Mouse (Mus musculus): ENCODE data around the gene Syt7. TPM values are rescaled to one million over a fixed set of nuclear protein-coding genes. Genes with fewer than 3 reads are reported as not detected.
A peak's percentile ranks its signal among the peaks of the same experiment; 100 is the strongest.

Syt7 gene
- polyA plus RNA-seq (2015; fragmentation: Nextera tagmentation; extraction: Ambion mirVana), result 0.75 and 0.82 TPM in 2 replicates

- H3K9ac ChIP-seq (ENCODE audit: low read length), result peak within 1 kb of the TSS; percentile 65
- peak within 1 kb of the TSS; percentile 65 for H3K4me3 ChIP-seq (ENCODE audit: low read length)
- H3K27me3 ChIP-seq (ENCODE audit: control insufficient read depth, insufficient read depth, low read depth, low read length), result peaks cover 10% of the 10 kb centered on the region
- ATAC-seq (ENCODE audit: low read depth), result peak; percentile 90
- H3K36me3 ChIP-seq (ENCODE audit: control insufficient read depth, insufficient read depth, low read length), result no peaks in the 10 kb centered on the region
- no peak within 1 kb of the TSS; the same call in 1 of the 2 replicates for H3K27ac ChIP-seq (ENCODE audit: low read length)
- H3K4me2 ChIP-seq (ENCODE audit: low read depth, low read length), result peak within 1 kb of the TSS; percentile 95
- under 1% methylated on average over 49 of the region's 78 CpGs for WGBS
- H3K9me3 ChIP-seq (ENCODE audit: control insufficient read depth, low read length), result no peaks in the 10 kb centered on the region
- H3K4me1 ChIP-seq (replicated peaks; ENCODE audit: control insufficient read depth, insufficient read depth, low read length), result peaks cover 8% of the 10 kb centered on the region
Observed at GRCm38 (mm10) chr19:10388615-10389313, at the start of gene Syt7. TSS of gene Syt7 (plus strand) at chr19:10389090.

GRCm38 (mm10) chr19:10339271-10339670 is 49.6 kb upstream of the Syt7 start:
- no peak overlapping the region for H3K9ac ChIP-seq (ENCODE audit: low read length)
- no peak overlapping the region for H3K4me2 ChIP-seq (ENCODE audit: low read depth, low read length)
- peaks cover 3% of the 10 kb centered on the region for H3K27me3 ChIP-seq (ENCODE audit: control insufficient read depth, insufficient read depth, low read depth, low read length)
- H3K27ac ChIP-seq (ENCODE audit: low read length), result no peak overlapping the region
- no peaks in the 10 kb centered on the region for H3K36me3 ChIP-seq (ENCODE audit: control insufficient read depth, insufficient read depth, low read length)
- H3K9me3 ChIP-seq (ENCODE audit: control insufficient read depth, low read length), result no peaks in the 10 kb centered on the region
- 29% methylated on average over 5 of the region's 5 CpGs for WGBS
- H3K4me1 ChIP-seq (replicated peaks; ENCODE audit: control insufficient read depth, insufficient read depth, low read length), result no peaks in the 10 kb centered on the region; the same call in 1 of the 2 replicates
- ATAC-seq (ENCODE audit: low read depth), result no peak
- H3K4me3 ChIP-seq (ENCODE audit: low read length), result no peak overlapping the region

- no peak overlapping the region for H3K27ac ChIP-seq (ENCODE audit: low read length)
- WGBS, result 38% methylated on average over 5 of the region's 5 CpGs
- peaks cover 3% of the 10 kb centered on the region for H3K27me3 ChIP-seq (ENCODE audit: control insufficient read depth, insufficient read depth, low read depth, low read length)
Observed at GRCm38 (mm10) chr19:10340661-10341060, 48.2 kb upstream of the Syt7 start.

GRCm38 (mm10) chr19:10341152-10341551 is 47.7 kb upstream of the Syt7 start:
- no peak overlapping the region for H3K27ac ChIP-seq (ENCODE audit: low read length)
- H3K9ac ChIP-seq (ENCODE audit: low read length), result no peak overlapping the region
- no peaks in the 10 kb centered on the region; the same call in 1 of the 2 replicates for H3K4me1 ChIP-seq (replicated peaks; ENCODE audit: control insufficient read depth, insufficient read depth, low read length)
- H3K27me3 ChIP-seq (ENCODE audit: control insufficient read depth, insufficient read depth, low read depth, low read length), result peaks cover 3% of the 10 kb centered on the region
- H3K9me3 ChIP-seq (ENCODE audit: control insufficient read depth, low read length), result no peaks in the 10 kb centered on the region
- ATAC-seq (ENCODE audit: low read depth), result no peak
- no peak overlapping the region for H3K4me3 ChIP-seq (ENCODE audit: low read length)
- H3K36me3 ChIP-seq (ENCODE audit: control insufficient read depth, insufficient read depth, low read length), result no peaks in the 10 kb centered on the region
- WGBS, result 18% methylated on average over 11 of the region's 11 CpGs
- H3K4me2 ChIP-seq (ENCODE audit: low read depth, low read length), result no peak overlapping the region

More at GRCm38 (mm10) chr19:10340661-10341060, 48.2 kb upstream of the Syt7 start:
- H3K9me3 ChIP-seq (ENCODE audit: control insufficient read depth, low read length), result no peaks in the 10 kb centered on the region
- no peaks in the 10 kb centered on the region for H3K36me3 ChIP-seq (ENCODE audit: control insufficient read depth, insufficient read depth, low read length)
- no peak overlapping the region for H3K4me3 ChIP-seq (ENCODE audit: low read length)
- H3K9ac ChIP-seq (ENCODE audit: low read length), result no peak overlapping the region
- no peak overlapping the region for H3K4me2 ChIP-seq (ENCODE audit: low read depth, low read length)
- no peak for ATAC-seq (ENCODE audit: low read depth)
- no peaks in the 10 kb centered on the region; the same call in 1 of the 2 replicates for H3K4me1 ChIP-seq (replicated peaks; ENCODE audit: control insufficient read depth, insufficient read depth, low read length)

GRCm38 (mm10) chr19:10341817-10342439 is 47.0 kb upstream of the Syt7 start:
- WGBS, result 26% methylated on average over 12 of the region's 12 CpGs
- H3K36me3 ChIP-seq (ENCODE audit: control insufficient read depth, insufficient read depth, low read length), result no peaks in the 10 kb centered on the region
- no peaks in the 10 kb centered on the region for H3K9me3 ChIP-seq (ENCODE audit: control insufficient read depth, low read length)
- H3K4me1 ChIP-seq (replicated peaks; ENCODE audit: control insufficient read depth, insufficient read depth, low read length), result no peaks in the 10 kb centered on the region; the same call in 1 of the 2 replicates
- H3K4me2 ChIP-seq (ENCODE audit: low read depth, low read length), result no peak overlapping the region
- no peak overlapping the region for H3K9ac ChIP-seq (ENCODE audit: low read length)
- no peak overlapping the region for H3K4me3 ChIP-seq (ENCODE audit: low read length)
- H3K27me3 ChIP-seq (ENCODE audit: control insufficient read depth, insufficient read depth, low read depth, low read length), result peaks cover 3% of the 10 kb centered on the region
- no peak overlapping the region for H3K27ac ChIP-seq (ENCODE audit: low read length)
- peak; percentile 53; the same call in 1 of the 2 replicates for ATAC-seq (ENCODE audit: low read depth)

GRCm38 (mm10) chr19:10343866-10344265 is 45.0 kb upstream of the Syt7 start:
- 68% methylated on average over 10 of the region's 10 CpGs for WGBS
- no peak overlapping the region for H3K4me3 ChIP-seq (ENCODE audit: low read length)
- no peaks in the 10 kb centered on the region for H3K36me3 ChIP-seq (ENCODE audit: control insufficient read depth, insufficient read depth, low read length)
- peaks cover 3% of the 10 kb centered on the region for H3K27me3 ChIP-seq (ENCODE audit: control insufficient read depth, insufficient read depth, low read depth, low read length)
- no peak overlapping the region for H3K27ac ChIP-seq (ENCODE audit: low read length)
- no peaks in the 10 kb centered on the region; the same call in 1 of the 2 replicates for H3K4me1 ChIP-seq (replicated peaks; ENCODE audit: control insufficient read depth, insufficient read depth, low read length)
- no peaks in the 10 kb centered on the region for H3K9me3 ChIP-seq (ENCODE audit: control insufficient read depth, low read length)
- H3K4me2 ChIP-seq (ENCODE audit: low read depth, low read length), result no peak overlapping the region
- H3K9ac ChIP-seq (ENCODE audit: low read length), result no peak overlapping the region
- ATAC-seq (ENCODE audit: low read depth), result no peak

GRCm38 (mm10) chr19:10345696-10346095 is 43.2 kb upstream of the Syt7 start:
- H3K4me1 ChIP-seq (replicated peaks; ENCODE audit: control insufficient read depth, insufficient read depth, low read length), result no peaks in the 10 kb centered on the region; the same call in 1 of the 2 replicates
- no peaks in the 10 kb centered on the region for H3K9me3 ChIP-seq (ENCODE audit: control insufficient read depth, low read length)
- H3K27me3 ChIP-seq (ENCODE audit: control insufficient read depth, insufficient read depth, low read depth, low read length), result no peaks in the 10 kb centered on the region
- 36% methylated on average over 12 of the region's 12 CpGs for WGBS
- no peak overlapping the region for H3K27ac ChIP-seq (ENCODE audit: low read length)
- ATAC-seq (ENCODE audit: low read depth), result 0 out of 2 replicates have a peak, but pooled peaks have one; percentile 17
- H3K36me3 ChIP-seq (ENCODE audit: control insufficient read depth, insufficient read depth, low read length), result no peaks in the 10 kb centered on the region
- H3K4me3 ChIP-seq (ENCODE audit: low read length), result no peak overlapping the region
- no peak overlapping the region for H3K4me2 ChIP-seq (ENCODE audit: low read depth, low read length)
- no peak overlapping the region for H3K9ac ChIP-seq (ENCODE audit: low read length)

GRCm38 (mm10) chr19:10347628-10348273 is 41.1 kb upstream of the Syt7 start:
- H3K27ac ChIP-seq (ENCODE audit: low read length), result no peak overlapping the region
- H3K27me3 ChIP-seq (ENCODE audit: control insufficient read depth, insufficient read depth, low read depth, low read length), result no peaks in the 10 kb centered on the region
- ATAC-seq (ENCODE audit: low read depth), result no peak
- no peaks in the 10 kb centered on the region for H3K4me1 ChIP-seq (replicated peaks; ENCODE audit: control insufficient read depth, insufficient read depth, low read length)
- H3K9ac ChIP-seq (ENCODE audit: low read length), result no peak overlapping the region
- H3K4me2 ChIP-seq (ENCODE audit: low read depth, low read length), result no peak overlapping the region
- WGBS, result 56% methylated on average over 5 of the region's 5 CpGs
- H3K4me3 ChIP-seq (ENCODE audit: low read length), result no peak overlapping the region
- no peaks in the 10 kb centered on the region for H3K36me3 ChIP-seq (ENCODE audit: control insufficient read depth, insufficient read depth, low read length)
- no peaks in the 10 kb centered on the region for H3K9me3 ChIP-seq (ENCODE audit: control insufficient read depth, low read length)

- no peak overlapping the region for H3K9ac ChIP-seq (ENCODE audit: low read length)
- ATAC-seq (ENCODE audit: low read depth), result no peak
- H3K27me3 ChIP-seq (ENCODE audit: control insufficient read depth, insufficient read depth, low read depth, low read length), result no peaks in the 10 kb centered on the region
- H3K9me3 ChIP-seq (ENCODE audit: control insufficient read depth, low read length), result no peaks in the 10 kb centered on the region
- 70% methylated on average over 7 of the region's 7 CpGs for WGBS
- H3K27ac ChIP-seq (ENCODE audit: low read length), result no peak overlapping the region
- H3K4me3 ChIP-seq (ENCODE audit: low read length), result no peak overlapping the region
- no peaks in the 10 kb centered on the region for H3K36me3 ChIP-seq (ENCODE audit: control insufficient read depth, insufficient read depth, low read length)
- H3K4me1 ChIP-seq (replicated peaks; ENCODE audit: control insufficient read depth, insufficient read depth, low read length), result no peaks in the 10 kb centered on the region
- H3K4me2 ChIP-seq (ENCODE audit: low read depth, low read length), result no peak overlapping the region
Observed at GRCm38 (mm10) chr19:10352218-10352617, 36.7 kb upstream of the Syt7 start.
